Mouse (Mus musculus) heart, embryonic 11.5 days (tissue): ENCODE data around the gene Scube1. TPM values are rescaled to one million over a fixed set of nuclear protein-coding genes. Genes with fewer than 3 reads are reported as not detected.

Source experiments
- ATAC-seq: fragments of 200-750 bp; cut with Nextera tagmentation; replicated peaks from 2 replicates; pipeline ENCODE4 v1.8.0; 2017; ENCODE audit warnings: moderate library complexity; ENCODE audit not compliant: insufficient number of reproducible peaks, low FRiP score, low TSS enrichment
- H3K27ac ChIP-seq: fragments of 300-500 bp; sonication (generic); 2 replicates; pipeline ENCODE4 v1.5.1; 2014; ENCODE audit warnings: mild to moderate bottlenecking, low read depth, low read length
- H3K27me3 ChIP-seq: fragments of 300-500 bp; sonication (generic); 2 replicates; pipeline ENCODE4 v1.6.1; 2014; ENCODE audit warnings: mild to moderate bottlenecking, low read length, mixed read lengths; ENCODE audit not compliant: control insufficient read depth, insufficient read depth
- H3K36me3 ChIP-seq: fragments of 300-500 bp; sonication (generic); 2 replicates; pipeline ENCODE4 v1.6.1; 2014; ENCODE audit warnings: mild to moderate bottlenecking, low read length, moderate library complexity, mixed read lengths; ENCODE audit not compliant: control insufficient read depth, insufficient read depth
- H3K4me1 ChIP-seq: fragments of 300-500 bp; sonication (generic); 2 replicates; pipeline ENCODE4 v1.6.1; 2014; ENCODE audit warnings: low read length; ENCODE audit not compliant: control insufficient read depth, insufficient read depth
- H3K4me2 ChIP-seq: fragments of 300-500 bp; sonication (generic); 2 replicates; pipeline ENCODE4 v1.6.1; 2014; ENCODE audit warnings: mild to moderate bottlenecking, moderate library complexity
- H3K4me3 ChIP-seq: fragments of 300-500 bp; sonication (generic); 2 replicates; pipeline ENCODE4 v1.5.1; 2014; ENCODE audit warnings: low read depth, low read length
- H3K9ac ChIP-seq: fragments of 300-500 bp; sonication (generic); 2 replicates; pipeline ENCODE4 v1.6.1; 2014; ENCODE audit warnings: mild to moderate bottlenecking, low read depth, low read length, moderate library complexity
- H3K9me3 ChIP-seq: fragments of 300-500 bp; sonication (generic); replicated peaks from 2 replicates; pipeline ENCODE4 v1.6.1; 2016; ENCODE audit warnings: low read length; ENCODE audit not compliant: control insufficient read depth
- WGBS: fragments of 180-500 bp; shearing (Covaris S2); extraction: QIAGEN DNeasy Blood & Tissue Kit; methylation state at CpG from one replicate; pipeline ENCODE4 v1.1.7; 2014; ENCODE audit not compliant: insufficient replicate concordance; 5-methylcytosine and 5-hydroxymethylcytosine counted together
- polyA plus RNA-seq: library from polyadenylated mRNA; unstranded; fragments of >200 nt; fragmentation: Nextera tagmentation; extraction: Ambion mirVana; gene quantifications from 2 replicates; pipeline ENCODE4 v1.2.1, GENCODE M21; 2014

Gene Scube1
- polyA plus RNA-seq, 1 experiment from 2014 or later = 9.3 TPM

- Histone ChIP-seq H3K4me2 (no peak overlapping the region), H3K9me3 (no peaks in the 10 kb centered on the region), H3K36me3 (no peaks in the 10 kb centered on the region), H3K27ac (no peak overlapping the region), H3K9ac (no peak overlapping the region), H3K27me3 (no peaks in the 10 kb centered on the region; the same call in 1 of the 2 replicates), H3K4me3 (no peak overlapping the region), H3K4me1 (no peaks in the 10 kb centered on the region)
- no peak for ATAC-seq
- 62% methylated on average over 6 of the region's 6 CpGs for WGBS
Observed at GRCm38 (mm10) chr15:83667501-83667900, 57.3 kb downstream of the Scube1 start.

GRCm38 (mm10) chr15:83666418-83666817, 58.4 kb downstream of the Scube1 start:
- ATAC-seq = no peak
- 79% methylated on average over 10 of the region's 10 CpGs for WGBS
- H3K4me3 ChIP-seq = no peak overlapping the region
- no peaks in the 10 kb centered on the region for H3K36me3 ChIP-seq
- H3K27me3 ChIP-seq = no peaks in the 10 kb centered on the region; the same call in 1 of the 2 replicates
- no peak overlapping the region for H3K27ac ChIP-seq
- no peak overlapping the region for H3K4me2 ChIP-seq
- no peaks in the 10 kb centered on the region for H3K4me1 ChIP-seq
- no peak overlapping the region for H3K9ac ChIP-seq
- H3K9me3 ChIP-seq = no peaks in the 10 kb centered on the region

- H3K4me3 ChIP-seq = no peak overlapping the region
- no peak for ATAC-seq
- 74% methylated on average over 6 of the region's 6 CpGs for WGBS
- no peaks in the 10 kb centered on the region for H3K36me3 ChIP-seq
- no peaks in the 10 kb centered on the region; the same call in 1 of the 2 replicates for H3K27me3 ChIP-seq
- no peaks in the 10 kb centered on the region for H3K4me1 ChIP-seq
- no peak overlapping the region for H3K4me2 ChIP-seq
- H3K27ac ChIP-seq = no peak overlapping the region
- no peaks in the 10 kb centered on the region for H3K9me3 ChIP-seq
- no peak overlapping the region for H3K9ac ChIP-seq
Observed at GRCm38 (mm10) chr15:83665993-83666392, 58.8 kb downstream of the Scube1 start.

- H3K4me2 ChIP-seq = no peak overlapping the region
- H3K36me3 ChIP-seq = no peaks in the 10 kb centered on the region
- no peak overlapping the region for H3K27ac ChIP-seq
- no peak overlapping the region for H3K4me3 ChIP-seq
- no peak overlapping the region for H3K9ac ChIP-seq
- no peak for ATAC-seq
- no peaks in the 10 kb centered on the region for H3K9me3 ChIP-seq
- WGBS = 51% methylated on average over 5 of the region's 5 CpGs
- no peaks in the 10 kb centered on the region for H3K4me1 ChIP-seq
- H3K27me3 ChIP-seq = no peaks in the 10 kb centered on the region; the same call in 1 of the 2 replicates
Observed at GRCm38 (mm10) chr15:83664722-83665121, 60.1 kb downstream of the Scube1 start.

- no peak for ATAC-seq
- H3K4me1 ChIP-seq = no peaks in the 10 kb centered on the region
- no peak overlapping the region for H3K27ac ChIP-seq
- no peak overlapping the region for H3K4me3 ChIP-seq
- no peaks in the 10 kb centered on the region for H3K36me3 ChIP-seq
- whole genome bisulfite sequencing = 52% methylated on average over 4 of the region's 4 CpGs
- no peak overlapping the region for H3K4me2 ChIP-seq
- H3K27me3 ChIP-seq = no peaks in the 10 kb centered on the region
- no peak overlapping the region for H3K9ac ChIP-seq
- H3K9me3 ChIP-seq = no peaks in the 10 kb centered on the region
Observed at GRCm38 (mm10) chr15:83663066-83663465, 61.8 kb downstream of the Scube1 start.

GRCm38 (mm10) chr15:83662106-83662505, 62.7 kb downstream of the Scube1 start:
- 40% methylated on average over 7 of the region's 7 CpGs for WGBS
- Histone ChIP-seq H3K4me1 (no peaks in the 10 kb centered on the region), H3K4me3 (no peak overlapping the region), H3K9ac (no peak overlapping the region), H3K27me3 (no peaks in the 10 kb centered on the region), H3K36me3 (no peaks in the 10 kb centered on the region), H3K4me2 (no peak overlapping the region), H3K9me3 (no peaks in the 10 kb centered on the region), H3K27ac (no peak overlapping the region)
- no peak for ATAC-seq

GRCm38 (mm10) chr15:83642518-83642917, 82.3 kb downstream of the Scube1 start:
- H3K4me1 ChIP-seq = peaks cover 17% of the 10 kb centered on the region
- no peak overlapping the region for H3K9ac ChIP-seq
- no peaks in the 10 kb centered on the region for H3K9me3 ChIP-seq
- 86% methylated on average over 6 of the region's 6 CpGs for WGBS
- H3K27me3 ChIP-seq = no peaks in the 10 kb centered on the region; the same call in 1 of the 2 replicates
- H3K4me2 ChIP-seq = no peak overlapping the region
- no peaks in the 10 kb centered on the region for H3K36me3 ChIP-seq
- H3K27ac ChIP-seq = no peak overlapping the region
- no peak for ATAC-seq
- H3K4me3 ChIP-seq = no peak overlapping the region

GRCm38 (mm10) chr15:83640208-83640607, 84.6 kb downstream of the Scube1 start:
- ATAC-seq = no peak

GRCm38 (mm10) chr15:83639160-83639559, 85.7 kb downstream of the Scube1 start:
- no peak overlapping the region for H3K4me3 ChIP-seq
- 0 out of 2 replicates have a peak, but pooled peaks have one; percentile 15 for ATAC-seq
- H3K4me2 ChIP-seq = no peak overlapping the region
- H3K4me1 ChIP-seq = peaks cover 22% of the 10 kb centered on the region
- H3K9me3 ChIP-seq = no peaks in the 10 kb centered on the region
- no peak overlapping the region for H3K9ac ChIP-seq
- WGBS = 15% methylated on average over 3 of the region's 3 CpGs
- peak overlapping the region; percentile 60 for H3K27ac ChIP-seq
- H3K27me3 ChIP-seq = no peaks in the 10 kb centered on the region
- no peaks in the 10 kb centered on the region for H3K36me3 ChIP-seq

More at GRCm38 (mm10) chr15:83640208-83640607, 84.6 kb downstream of the Scube1 start:
- Histone ChIP-seq H3K4me3 (no peak overlapping the region), H3K4me2 (no peak overlapping the region), H3K27ac (0 out of 2 replicates have a peak overlapping the region, but pooled peaks have one; percentile 11), H3K9ac (no peak overlapping the region), H3K36me3 (no peaks in the 10 kb centered on the region), H3K4me1 (peaks cover 22% of the 10 kb centered on the region), H3K27me3 (no peaks in the 10 kb centered on the region), H3K9me3 (no peaks in the 10 kb centered on the region)
- 34% methylated on average over 4 of the region's 4 CpGs for WGBS
